Mouse (Mus musculus): ENCODE results near the gene Rpap2. TPM values are rescaled to one million over a fixed set of nuclear protein-coding genes. Genes with fewer than 3 reads are reported as not detected.

Rpap2 gene
- total and polyA plus RNA-seq, 2 experiments from 2014 or later = 11.1 to 12.9 TPM

GRCm38 (mm10) chr5:107700873-107701272 is 103.7 kb downstream of the Rpap2 start:
- ATAC-seq (ENCODE audit: insufficient read depth, low read depth) (peak; percentile 55), DNase-seq (ENCODE audit: low spot score) (no peak)
- Histone ChIP-seq H3K9ac (replicated peaks; ENCODE audit: low read depth, low read length) (no peak overlapping the region), H3K27ac (ENCODE audit: low read depth) (peak overlapping the region; percentile 8; the same call in 1 of the 2 replicates), H3K36me3 (replicated peaks; ENCODE audit: control insufficient read depth, insufficient read depth, low read length) (no peaks in the 10 kb centered on the region), H3K27me3 (ENCODE audit: control insufficient read depth, insufficient read depth, low read length) (no peaks in the 10 kb centered on the region), H3K4me1 (ENCODE audit: control insufficient read depth, insufficient read depth) (no peaks in the 10 kb centered on the region), H3K9me3 (replicated peaks; ENCODE audit: control insufficient read depth, low read length) (no peaks in the 10 kb centered on the region), H3K4me3 (ENCODE audit: low read depth, low read length) (no peak overlapping the region), H3K4me2 (ENCODE audit: low read depth, low read length) (peak overlapping the region; percentile 26; the same call in 1 of the 2 replicates)
- TF ChIP-seq EP300 (IDR thresholded peaks at IDR 0.05; ENCODE audit: low read depth) = no peak
- TF ChIP-seq CTCF (IDR thresholded peaks at IDR 0.05; ENCODE audit: low read depth) = no peak
- 36% methylated on average over 10 of the region's 10 CpGs for WGBS

- Histone ChIP-seq H3K4me1 (ENCODE audit: control insufficient read depth, insufficient read depth) (no peaks in the 10 kb centered on the region), H3K27me3 (ENCODE audit: control insufficient read depth, insufficient read depth, low read length) (no peaks in the 10 kb centered on the region), H3K9me3 (replicated peaks; ENCODE audit: control insufficient read depth, low read length) (no peaks in the 10 kb centered on the region), H3K27ac (ENCODE audit: low read depth) (no peak overlapping the region), H3K4me3 (ENCODE audit: low read depth, low read length) (no peak overlapping the region), H3K4me2 (ENCODE audit: low read depth, low read length) (no peak overlapping the region), H3K9ac (replicated peaks; ENCODE audit: low read depth, low read length) (no peak overlapping the region), H3K36me3 (replicated peaks; ENCODE audit: control insufficient read depth, insufficient read depth, low read length) (no peaks in the 10 kb centered on the region)
- TF ChIP-seq CTCF (IDR thresholded peaks at IDR 0.05; ENCODE audit: low read depth) = no peak
- TF ChIP-seq EP300 (IDR thresholded peaks at IDR 0.05; ENCODE audit: low read depth) = no peak
- 85% methylated on average over 9 of the region's 9 CpGs for WGBS
- no peak for ATAC-seq (ENCODE audit: insufficient read depth, low read depth)
- DNase-seq (ENCODE audit: low spot score) = no peak
Observed at GRCm38 (mm10) chr5:107701658-107702057, 104.5 kb downstream of the Rpap2 start.

- Histone ChIP-seq H3K27me3 (ENCODE audit: control insufficient read depth, insufficient read depth, low read length) (no peaks in the 10 kb centered on the region), H3K36me3 (replicated peaks; ENCODE audit: control insufficient read depth, insufficient read depth, low read length) (no peaks in the 10 kb centered on the region), H3K9ac (replicated peaks; ENCODE audit: low read depth, low read length) (no peak overlapping the region), H3K9me3 (replicated peaks; ENCODE audit: control insufficient read depth, low read length) (no peaks in the 10 kb centered on the region), H3K4me1 (ENCODE audit: control insufficient read depth, insufficient read depth) (no peaks in the 10 kb centered on the region), H3K27ac (ENCODE audit: low read depth) (no peak overlapping the region), H3K4me3 (ENCODE audit: low read depth, low read length) (no peak overlapping the region), H3K4me2 (ENCODE audit: low read depth, low read length) (no peak overlapping the region)
- WGBS = 80% methylated on average over 6 of the region's 6 CpGs
- no peak for DNase-seq (ENCODE audit: low spot score)
- no peak for ATAC-seq (ENCODE audit: insufficient read depth, low read depth)
- no peak for TF ChIP-seq EP300 (IDR thresholded peaks at IDR 0.05; ENCODE audit: low read depth)
- no peak for TF ChIP-seq CTCF (IDR thresholded peaks at IDR 0.05; ENCODE audit: low read depth)
Observed at GRCm38 (mm10) chr5:107703207-107703763, 106.1 kb downstream of the Rpap2 start.

GRCm38 (mm10) chr5:107705756-107706155 is 108.6 kb downstream of the Rpap2 start:
- no peak overlapping the region for H3K4me2 ChIP-seq (ENCODE audit: low read depth, low read length)
- H3K9ac ChIP-seq (replicated peaks; ENCODE audit: low read depth, low read length) = no peak overlapping the region
- H3K4me3 ChIP-seq (ENCODE audit: low read depth, low read length) = no peak overlapping the region
- H3K27me3 ChIP-seq (ENCODE audit: control insufficient read depth, insufficient read depth, low read length) = 0 out of 2 replicates have a peak, but pooled peaks cover 7% of the 10 kb centered on the region
- ATAC-seq (ENCODE audit: insufficient read depth, low read depth) (no peak), DNase-seq (ENCODE audit: low spot score) (no peak)
- TF ChIP-seq CTCF (IDR thresholded peaks at IDR 0.05; ENCODE audit: low read depth) (no peak), EP300 (IDR thresholded peaks at IDR 0.05; ENCODE audit: low read depth) (no peak)
- no peaks in the 10 kb centered on the region for H3K36me3 ChIP-seq (replicated peaks; ENCODE audit: control insufficient read depth, insufficient read depth, low read length)
- WGBS = 84% methylated on average over 4 of the region's 4 CpGs
- H3K4me1 ChIP-seq (ENCODE audit: control insufficient read depth, insufficient read depth) = no peaks in the 10 kb centered on the region
- no peaks in the 10 kb centered on the region for H3K9me3 ChIP-seq (replicated peaks; ENCODE audit: control insufficient read depth, low read length)
- no peak overlapping the region for H3K27ac ChIP-seq (ENCODE audit: low read depth)

GRCm38 (mm10) chr5:107706262-107706661 is 109.1 kb downstream of the Rpap2 start:
- H3K4me1 ChIP-seq (ENCODE audit: control insufficient read depth, insufficient read depth) = no peaks in the 10 kb centered on the region
- no peak for DNase-seq (ENCODE audit: low spot score)
- H3K27me3 ChIP-seq (ENCODE audit: control insufficient read depth, insufficient read depth, low read length) = 0 out of 2 replicates have a peak, but pooled peaks cover 8% of the 10 kb centered on the region
- no peaks in the 10 kb centered on the region for H3K36me3 ChIP-seq (replicated peaks; ENCODE audit: control insufficient read depth, insufficient read depth, low read length)
- 83% methylated on average over 1 of the region's 1 CpGs for WGBS
- H3K4me3 ChIP-seq (ENCODE audit: low read depth, low read length) = no peak overlapping the region
- no peak for ATAC-seq (ENCODE audit: insufficient read depth, low read depth)
- H3K9ac ChIP-seq (replicated peaks; ENCODE audit: low read depth, low read length) = no peak overlapping the region
- H3K4me2 ChIP-seq (ENCODE audit: low read depth, low read length) = no peak overlapping the region
- H3K27ac ChIP-seq (ENCODE audit: low read depth) = no peak overlapping the region
- H3K9me3 ChIP-seq (replicated peaks; ENCODE audit: control insufficient read depth, low read length) = no peaks in the 10 kb centered on the region
- TF ChIP-seq EP300 (IDR thresholded peaks at IDR 0.05; ENCODE audit: low read depth) (no peak), CTCF (IDR thresholded peaks at IDR 0.05; ENCODE audit: low read depth) (no peak)

Data from heart, postnatal 0 days (tissue).